Mouse (Mus musculus) stomach, postnatal 0 days (tissue): ENCODE results near the gene Col4a1.

Experiments
- CTCF ChIP-seq: IDR thresholded peaks from 2 replicates; pipeline ENCODE4 v1.5.1; 2016; ENCODE audit warnings: antibody characterized with exemption, low read depth, mild to moderate bottlenecking, moderate library complexity
- EP300 ChIP-seq: optimal IDR thresholded peaks from 2 replicates; pipeline ENCODE3; 2016; ENCODE audit warnings: antibody characterized with exemption

- TF ChIP-seq CTCF = no peak
- no peak for TF ChIP-seq EP300
These were observed 15.2 kb upstream of the Col4a1 start for GRCm38 (mm10) chr8:11327722-11328417.
